Mouse (Mus musculus) gastrocnemius, adult 18-20 months (tissue): ENCODE data around the gene Fkbp7. TPM values are rescaled to one million over a fixed set of nuclear protein-coding genes. Genes with fewer than 3 reads are reported as not detected.
"Not testable (repeated sequence)": the region's sequence is repeated elsewhere in the genome, so short reads cannot be mapped to it uniquely, and the experiment has no call there.

Experiments
- DNase-seq: peaks from one replicate; pipeline ENCODE4 v3.0.0; 2021; ENCODE audit warnings: low spot score
- total RNA-seq, 2 experiments: library from RNA; stranded (reverse); gene quantifications; 2 replicates each; pipeline ENCODE4 v1.2.3; 2021

Fkbp7 gene
- total RNA-seq, 2 experiments from 2014 or later: 4.7 to 6.7 TPM

DNA sequence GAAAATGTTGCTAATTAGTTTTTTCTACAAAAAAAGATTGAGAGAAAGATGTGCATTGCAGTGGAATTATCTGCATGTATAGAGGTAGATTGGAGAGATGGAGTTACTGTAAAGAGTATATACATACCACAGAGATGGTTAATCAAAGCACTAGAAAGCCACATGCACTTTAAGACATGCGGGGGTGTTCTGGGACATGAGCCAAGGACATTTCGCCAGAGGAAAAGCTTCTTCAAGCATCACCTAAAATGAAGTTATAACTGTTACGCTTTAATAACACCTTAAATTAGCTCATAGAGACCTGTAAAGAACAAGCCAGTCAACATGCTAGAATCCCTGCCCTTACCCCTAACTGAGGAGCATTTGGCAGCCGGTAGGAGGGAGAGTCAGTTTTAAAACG lies 5.7 kb downstream of the Fkbp7 start:
- DNase-seq: no peak

DNA sequence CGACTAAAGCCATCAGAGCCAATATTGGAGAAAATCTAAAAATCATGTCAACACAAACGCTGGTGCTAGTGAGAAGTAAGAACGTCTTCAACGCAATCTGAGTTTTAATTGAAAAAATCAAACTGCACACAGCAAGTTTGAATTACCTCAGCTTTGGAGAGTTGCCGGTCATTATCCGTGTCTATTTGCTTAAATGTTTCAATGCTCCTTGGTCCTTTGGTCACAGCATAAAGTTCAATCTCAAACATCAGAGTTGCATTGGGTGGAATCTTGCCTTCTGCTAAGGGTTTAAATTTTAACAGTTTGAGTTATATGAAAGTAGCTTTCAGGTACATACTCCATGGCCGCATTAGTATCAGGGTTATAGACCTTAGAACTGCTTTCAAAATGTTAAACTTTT lies 7.4 kb downstream of the Fkbp7 start:
- no peak for DNase-seq

DNA sequence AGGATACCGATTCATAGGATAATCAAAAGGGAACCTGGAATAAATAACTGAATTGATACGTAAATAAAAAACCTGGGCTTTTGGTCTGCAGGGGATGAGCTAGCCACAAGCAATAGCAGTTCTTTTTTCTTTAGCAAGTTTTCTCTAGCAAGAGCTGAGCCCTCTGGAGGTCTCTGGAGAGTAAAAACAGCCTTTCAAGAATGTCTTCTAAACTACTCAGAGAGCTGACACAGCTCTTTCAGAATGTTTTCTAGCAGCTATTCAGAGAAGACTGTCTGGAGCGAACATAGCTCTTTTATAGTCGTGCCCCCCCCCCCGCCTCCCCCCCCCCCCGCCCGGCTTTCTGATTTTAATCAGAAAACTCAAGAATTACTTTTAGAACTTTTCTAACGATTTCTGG lies 13.5 kb downstream of the Fkbp7 start:
- no peak for DNase-seq

DNA sequence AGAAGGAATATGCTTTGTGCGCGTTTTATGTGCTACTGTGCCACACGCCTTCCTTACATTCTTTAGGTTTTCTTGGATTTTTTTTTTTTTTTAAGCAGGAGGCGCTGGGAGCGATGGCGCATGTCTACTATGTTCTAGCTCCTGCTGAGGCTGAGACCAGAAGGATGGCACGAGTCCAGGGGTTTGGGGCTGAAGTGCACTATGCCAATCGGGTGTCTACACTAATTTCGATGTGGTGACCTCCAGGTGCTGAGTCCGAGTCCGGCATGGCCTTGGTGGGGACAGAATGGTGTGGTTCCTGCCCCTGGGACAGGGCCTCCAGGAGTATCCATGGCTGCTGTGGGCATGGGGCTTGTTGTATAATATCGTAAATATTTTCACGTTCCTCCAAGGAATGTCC lies 14.4 kb downstream of the Fkbp7 start:
- DNase-seq: no peak

DNA sequence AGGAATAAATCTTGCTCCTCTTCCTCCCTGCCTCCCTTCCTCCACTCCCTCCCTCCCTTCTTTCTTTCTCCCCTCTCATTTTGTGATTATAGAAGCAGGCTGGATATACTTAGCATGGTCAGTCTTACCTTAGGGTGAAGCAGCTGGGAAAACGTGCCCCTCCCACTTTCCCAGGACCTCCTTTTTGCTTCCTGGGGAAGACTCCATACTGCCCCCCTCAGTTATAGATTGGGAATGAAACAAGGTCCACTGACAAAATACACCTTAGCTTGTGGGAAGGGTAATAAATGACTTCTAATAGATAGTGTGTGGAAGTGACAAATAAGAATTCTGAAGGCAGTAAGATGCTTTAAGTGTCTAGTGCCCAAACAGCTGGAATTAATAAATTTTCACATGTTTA lies 16.9 kb downstream of the Fkbp7 start:
- no peak for DNase-seq

DNA sequence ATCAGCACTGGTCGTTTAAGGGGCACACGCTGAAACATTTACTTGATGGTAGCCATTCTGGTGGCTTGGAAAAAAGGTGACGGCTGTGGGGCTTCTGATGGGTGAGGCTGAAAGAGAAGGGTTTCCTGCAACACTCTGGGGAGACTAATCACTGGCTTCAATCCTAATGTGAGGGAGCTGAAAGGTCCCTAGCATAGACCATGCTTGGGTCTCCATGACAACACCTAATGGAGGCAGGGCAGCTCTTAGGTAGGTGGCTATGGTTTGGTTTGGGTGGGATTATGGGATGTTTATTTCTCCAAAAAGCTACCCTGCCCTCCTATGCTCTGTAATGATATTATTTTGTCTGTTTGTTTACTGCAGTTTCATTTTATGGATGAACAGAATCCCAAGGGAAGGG lies 17.5 kb downstream of the Fkbp7 start:
- DNase-seq: no peak

DNA sequence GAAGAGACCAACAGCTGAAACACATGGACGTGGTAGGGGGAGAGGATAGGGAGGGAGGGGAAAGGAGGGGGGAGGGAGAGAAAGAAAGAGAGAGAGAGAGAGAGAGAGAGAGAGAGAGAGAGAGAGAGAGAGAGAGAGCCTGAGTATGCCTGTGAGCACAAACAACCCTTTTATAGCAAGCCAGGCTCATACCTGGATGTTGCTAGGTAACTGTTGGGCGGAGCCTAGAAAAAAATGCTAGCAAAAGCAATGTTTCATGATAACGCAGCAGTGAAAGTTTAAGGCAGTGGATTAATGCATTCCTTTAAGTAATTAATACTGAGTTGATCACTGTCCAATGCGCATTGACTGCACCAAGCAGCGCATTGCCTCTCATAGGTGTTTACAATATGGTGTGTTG lies 18.3 kb downstream of the Fkbp7 start:
- no peak for DNase-seq

DNA sequence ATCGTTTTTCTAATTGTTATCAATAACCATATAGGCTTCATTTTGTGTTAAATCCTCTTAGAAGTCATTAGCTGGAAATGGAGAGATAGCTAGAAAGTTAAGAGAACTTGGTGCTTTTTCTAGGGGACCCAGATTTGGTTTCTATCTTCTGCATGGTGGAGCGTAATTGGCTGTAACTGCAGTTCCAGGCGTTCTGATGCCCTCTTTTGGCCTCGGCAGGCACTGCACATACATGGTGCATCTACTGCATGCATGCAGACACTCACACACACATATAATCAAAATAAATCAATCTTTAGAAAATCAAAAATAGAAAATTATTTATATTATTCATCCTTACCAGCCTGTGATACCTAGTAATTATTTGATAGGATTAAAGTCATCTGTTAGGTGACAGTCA lies 19.8 kb downstream of the Fkbp7 start:
- DNase-seq: no peak

DNA sequence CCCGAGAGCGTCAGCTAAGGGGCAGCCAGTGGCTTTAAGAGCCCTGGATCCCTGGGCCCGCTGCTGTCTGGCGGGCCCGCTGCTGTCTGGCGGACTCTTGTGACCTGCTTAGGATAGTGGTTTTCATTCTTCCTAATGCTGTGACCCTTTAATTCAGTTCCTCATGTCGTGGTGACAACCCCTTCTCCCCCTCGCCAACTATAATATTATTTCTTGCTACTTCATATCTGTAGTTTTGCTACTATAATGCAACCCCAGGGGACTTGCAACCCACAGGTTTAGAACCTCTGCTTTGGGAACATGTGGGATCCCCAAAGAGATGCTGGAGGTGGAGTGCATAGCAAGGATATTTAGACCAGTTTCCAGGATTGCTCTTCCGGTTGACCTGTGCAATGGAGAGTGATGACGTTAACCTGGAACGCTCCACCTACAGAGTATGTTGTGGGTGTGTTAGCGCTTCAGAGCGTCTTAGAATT lies 24.2 kb downstream of the Fkbp7 start:
- no peak for DNase-seq

DNA sequence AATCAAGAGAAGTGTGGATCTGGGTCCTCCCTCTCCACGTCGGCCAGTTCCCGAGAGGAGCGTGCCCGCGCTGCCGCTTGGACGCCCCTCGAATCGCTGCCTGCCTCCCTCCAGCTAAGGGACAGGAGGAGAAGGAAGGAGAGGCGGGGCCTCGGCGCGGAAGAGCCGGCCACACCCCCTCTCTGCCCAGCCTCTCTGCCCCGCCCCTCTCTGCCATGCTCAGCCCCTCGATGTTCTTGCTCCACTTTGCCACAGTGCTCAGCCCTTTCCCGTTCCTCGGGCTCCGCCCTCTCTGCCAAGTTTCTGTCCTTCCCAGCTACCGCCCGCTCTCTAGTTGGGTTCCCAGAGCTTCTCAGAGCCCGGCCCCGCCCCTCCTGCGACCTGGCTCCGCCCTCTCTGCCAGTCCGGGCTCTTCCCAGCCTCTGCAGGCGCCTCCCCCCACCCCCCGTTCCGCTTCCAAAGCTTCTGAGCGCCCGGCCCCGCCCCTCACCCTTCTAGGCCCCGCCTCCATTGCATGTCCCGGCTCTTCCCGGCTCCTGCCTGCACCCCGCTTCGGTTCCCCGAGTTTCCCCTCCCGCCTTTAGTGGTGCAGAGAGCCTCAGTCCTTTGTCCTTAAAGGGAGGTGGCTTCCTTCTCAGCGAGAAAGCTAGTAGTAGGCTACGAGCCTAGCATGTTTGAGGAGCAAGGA lies 24.9 kb downstream of the Fkbp7 start, which contains the start of the genes Prkra and Pjvk:
TSS of gene Prkra (minus strand) at position 133 of the 688 bp plus-strand sequence.
TSS of gene Pjvk (plus strand) at position 594 of the 688 bp plus-strand sequence.
- DNase-seq: peak; percentile 97

DNA sequence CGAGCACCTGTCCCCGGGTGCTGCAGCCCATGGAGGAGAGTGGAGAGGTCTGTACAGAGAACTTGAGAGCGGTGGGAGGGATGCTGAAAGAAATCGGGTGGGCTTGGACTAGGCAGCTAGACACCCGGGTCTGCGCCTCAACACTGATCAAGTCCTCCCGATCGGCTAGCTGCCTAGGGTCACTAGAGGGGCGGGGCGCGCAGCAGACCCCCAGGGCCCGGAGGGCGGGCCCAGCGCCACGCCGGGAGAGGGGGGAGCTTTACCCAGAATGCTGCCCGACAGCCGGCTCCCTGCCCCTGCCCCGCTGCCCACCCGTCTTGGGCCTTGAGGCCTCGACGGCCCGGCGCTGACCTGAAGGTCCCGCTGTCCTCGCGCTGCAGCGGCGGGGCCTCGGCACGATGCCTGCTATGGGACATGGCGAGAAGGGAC lies 25.5 kb downstream of the Fkbp7 start:
- DNase-seq: no peak

DNA sequence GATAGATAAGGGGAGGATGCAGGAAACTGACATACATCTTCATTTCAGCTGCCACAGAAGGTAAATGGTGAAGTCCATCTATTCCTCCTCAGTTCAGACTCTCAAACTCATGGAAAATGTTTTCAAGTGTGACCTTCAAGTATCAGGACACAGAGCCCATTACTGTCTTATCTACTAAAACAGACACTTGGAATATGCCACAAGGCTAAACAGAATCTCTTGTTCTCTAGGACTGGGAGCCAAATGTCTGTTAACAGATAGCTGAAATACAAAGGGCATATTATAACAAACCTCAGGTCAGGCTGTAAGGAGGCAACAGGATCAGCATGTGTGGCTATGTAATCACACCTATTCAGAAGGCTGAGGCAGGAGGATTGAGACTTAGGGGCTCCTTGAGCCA lies 29.1 kb downstream of the Fkbp7 start:
- no peak for DNase-seq

DNA sequence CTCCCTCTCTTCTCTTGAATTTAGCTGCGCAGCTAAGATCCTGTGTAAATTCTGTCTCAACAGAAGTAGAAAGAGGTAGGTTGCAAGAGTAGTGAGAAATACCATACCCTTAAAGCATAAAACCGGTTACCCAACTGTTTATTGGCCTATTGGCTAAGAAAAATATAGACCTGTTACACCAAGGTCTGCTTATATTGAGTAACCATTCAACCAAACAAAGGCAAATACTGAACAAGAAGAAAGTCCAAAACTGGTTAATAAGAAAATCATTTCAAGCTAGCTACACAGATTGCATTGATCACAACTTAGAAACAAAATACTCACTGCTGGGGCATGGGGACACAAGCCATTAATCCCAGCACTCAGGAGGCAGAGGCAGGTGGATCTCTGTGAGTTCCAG lies 33.3 kb downstream of the Fkbp7 start:
- no peak for DNase-seq

DNA sequence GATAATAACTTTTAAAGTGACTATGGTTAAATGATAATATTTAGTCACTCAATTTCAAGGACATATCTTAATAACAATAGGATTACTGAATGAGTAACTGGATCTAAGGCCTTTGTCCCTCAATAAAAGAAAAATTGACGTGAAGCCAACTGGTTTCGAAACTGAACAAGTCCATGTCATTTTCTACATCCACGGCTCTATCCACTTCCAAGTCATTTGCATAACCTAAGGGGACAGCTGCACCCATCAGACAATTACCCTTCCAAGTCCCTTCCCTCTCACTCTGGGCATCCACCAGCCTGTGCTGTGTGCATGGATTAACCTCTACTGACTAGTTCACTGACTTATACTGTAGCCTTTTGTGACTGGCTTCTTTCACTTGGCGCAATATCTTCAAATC lies 41.3 kb downstream of the Fkbp7 start:
- DNase-seq: no peak

DNA sequence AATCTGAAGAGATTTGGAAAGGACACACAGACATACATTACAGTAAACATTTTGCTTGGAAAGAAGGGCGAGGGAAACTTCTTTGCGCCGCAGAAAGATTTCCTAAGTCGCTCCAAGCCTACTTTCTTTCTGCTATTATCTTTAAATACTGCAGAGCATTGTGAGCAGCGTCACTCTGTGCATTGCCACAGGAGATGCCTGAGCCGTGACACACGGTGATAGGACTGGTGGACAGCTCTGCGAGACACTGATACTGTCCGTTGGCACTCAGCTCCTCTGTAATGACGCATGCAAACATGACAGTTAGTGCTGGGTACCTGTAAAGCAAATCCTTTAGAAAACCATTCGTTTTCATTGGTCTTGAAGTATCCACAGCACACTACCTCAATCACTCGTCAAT lies 42.6 kb downstream of the Fkbp7 start:
- DNase-seq: no peak

DNA sequence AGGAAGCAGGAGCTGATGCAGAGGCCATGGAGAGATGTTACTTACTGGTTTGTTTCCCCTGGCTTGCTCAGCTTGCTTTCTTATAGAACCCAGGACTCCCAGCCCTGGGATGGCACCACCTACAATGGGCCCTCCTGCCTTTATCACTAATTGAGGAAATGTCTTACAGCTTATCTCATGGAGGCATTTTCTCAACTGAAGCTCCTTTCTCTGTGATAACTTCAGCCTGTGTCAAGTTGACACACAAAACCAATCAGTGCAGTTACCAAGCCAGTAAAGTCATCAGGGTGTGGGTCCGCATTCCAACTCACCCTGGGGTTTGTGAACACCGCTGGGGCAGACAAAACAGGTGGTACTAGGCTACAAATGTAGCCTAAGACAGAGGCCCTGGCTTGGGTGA lies 50.6 kb downstream of the Fkbp7 start:
- not testable (repeated sequence) for DNase-seq

DNA sequence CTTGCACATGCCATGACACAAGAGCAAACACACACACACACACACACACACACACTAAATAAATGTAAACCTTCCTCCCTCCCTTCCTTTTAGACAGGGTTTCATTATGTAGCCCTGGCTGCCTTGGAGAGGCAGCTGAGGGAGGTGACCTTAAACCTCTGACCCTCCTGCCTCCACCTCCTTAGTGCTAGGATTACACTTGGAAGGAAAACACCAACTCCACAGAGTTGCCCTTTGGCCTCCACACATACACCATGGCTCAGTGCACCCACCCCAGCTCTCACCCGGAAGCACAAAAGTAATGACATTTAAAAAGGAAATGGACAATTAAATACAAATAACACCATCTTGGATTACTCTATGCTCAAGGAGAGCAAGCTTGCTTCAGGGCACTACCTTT lies 51.2 kb downstream of the Fkbp7 start:
- DNase-seq: no peak

DNA sequence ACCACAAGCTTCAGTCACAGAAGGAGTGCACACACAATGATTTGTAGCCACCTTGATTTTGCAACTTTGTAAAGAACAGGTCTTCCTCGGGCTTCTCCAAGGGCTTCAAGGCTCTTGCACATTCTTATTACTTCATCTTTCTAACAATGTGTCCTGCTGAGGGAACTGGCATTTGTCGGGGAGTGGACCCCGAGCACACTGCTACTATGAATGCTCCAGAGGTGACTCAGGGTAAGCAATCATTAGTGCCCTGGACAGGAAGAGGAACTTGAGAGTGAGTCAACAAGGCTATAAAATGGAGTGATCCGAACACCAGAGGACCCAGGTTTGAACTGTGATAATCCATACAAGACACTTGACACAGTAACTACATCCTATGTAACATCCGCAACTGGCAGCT lies 52.7 kb downstream of the Fkbp7 start:
- no peak for DNase-seq

DNA sequence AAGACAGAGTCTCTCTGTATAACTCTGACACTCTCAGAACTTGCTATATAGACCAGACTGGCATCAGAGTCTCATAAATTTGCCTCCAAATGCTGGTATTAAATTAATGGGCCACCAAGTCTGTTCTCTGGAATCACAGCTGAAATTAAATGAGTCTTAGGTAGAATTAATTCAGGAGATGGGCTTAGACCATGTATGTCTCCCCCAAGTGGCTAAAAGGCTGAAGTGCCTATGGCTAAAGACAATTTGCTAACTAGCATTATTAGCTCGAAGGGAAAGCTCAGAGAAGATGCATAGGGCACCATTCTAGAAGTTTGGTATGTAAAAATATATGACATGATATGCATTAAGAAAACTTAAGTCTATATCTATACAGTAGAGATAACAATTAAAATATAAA lies 54.8 kb downstream of the Fkbp7 start:
- peak; percentile 15 for DNase-seq
